Mouse (Mus musculus) left cerebral cortex, adult 11 months (tissue): Measurements from ENCODE around the gene Zfp64.

Experiments
- DNase-seq: peaks from one replicate; pipeline ENCODE4 v3.0.0; 2022; ENCODE audit warnings: low spot score

The Zfp64 gene

DNA sequence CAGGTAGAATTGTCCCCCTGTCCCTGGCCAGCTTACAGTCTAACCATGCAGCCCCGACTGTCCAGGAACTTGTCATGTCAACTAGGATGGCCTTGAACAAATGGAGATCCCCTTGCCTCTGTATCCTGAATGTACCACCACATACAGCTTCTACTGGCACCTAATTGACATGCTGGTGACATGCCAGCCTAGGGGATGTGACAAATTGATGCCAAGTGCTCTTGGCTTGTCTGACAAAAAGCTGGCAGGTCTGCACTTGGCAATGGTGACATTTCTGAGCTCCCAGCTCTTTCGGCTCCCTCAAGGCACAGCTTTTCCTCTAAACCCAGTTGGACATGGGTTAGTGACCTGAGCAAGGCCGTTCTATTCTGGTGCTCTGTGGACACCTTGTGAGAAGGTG lies 106.8 kb downstream of the Zfp64 start:
- DNase-seq: no peak

DNA sequence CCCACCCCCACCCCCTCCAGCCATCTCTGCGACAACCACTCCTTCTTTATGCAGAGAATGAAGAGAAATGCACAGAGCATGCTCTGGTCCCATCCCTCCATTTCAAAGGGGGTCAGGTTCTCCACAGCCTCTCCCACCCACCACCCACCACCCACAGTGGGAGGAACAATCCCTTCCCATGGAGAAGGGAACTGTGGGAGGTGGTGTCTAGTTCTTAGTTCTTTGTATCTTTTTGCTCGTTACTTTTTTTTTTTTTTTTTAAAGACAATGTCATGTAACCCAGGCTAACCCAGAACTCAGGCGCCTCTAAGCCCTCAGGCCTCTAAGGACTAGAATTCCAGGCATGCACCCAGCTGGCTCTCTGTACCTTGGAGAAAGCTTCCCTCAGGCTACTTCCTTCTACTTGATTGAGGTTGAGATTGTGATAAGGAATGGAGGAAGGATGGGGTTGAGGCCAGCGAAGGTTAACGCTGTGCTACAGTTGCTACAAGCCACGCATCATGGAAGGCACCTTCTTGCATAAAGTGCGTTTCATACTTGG lies 109.1 kb downstream of the Zfp64 start:
- DNase-seq: no peak
